Mouse (Mus musculus): ENCODE results near the gene Nudt14.

Gene Nudt14

DNA sequence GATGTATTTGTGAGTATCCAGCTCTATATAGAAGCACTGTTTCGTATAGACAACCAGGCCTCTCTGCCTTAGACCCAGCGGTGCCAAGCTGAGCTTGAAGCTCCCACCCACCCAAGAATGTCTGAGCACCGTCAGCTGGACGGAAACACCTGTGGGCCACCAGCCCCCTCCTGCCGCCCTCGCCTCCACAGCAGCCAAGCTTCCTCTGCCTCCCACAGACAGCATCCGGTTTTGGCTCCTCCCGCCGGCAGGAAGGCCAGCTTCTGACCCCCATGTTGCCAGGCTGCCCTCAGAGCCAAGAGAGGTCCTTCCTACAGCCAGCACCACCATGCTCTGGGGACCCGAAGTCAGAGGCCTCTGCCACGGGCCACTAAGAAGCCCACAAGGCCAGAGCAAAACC lies 27.4 kb downstream of the Nudt14 start:
- DNase-seq (ENCODE audit: low read depth, low spot score) = no peak

GRCm38 (mm10) chr12:112912951-112913745 lies 28.8 kb downstream of the Nudt14 start:
- no peak for DNase-seq (ENCODE audit: low read depth, low spot score)

- DNase-seq (ENCODE audit: low read depth, low spot score) = no peak
Measured at GRCm38 (mm10) chr12:112911701-112912100, 30.2 kb downstream of the Nudt14 start.

DNA sequence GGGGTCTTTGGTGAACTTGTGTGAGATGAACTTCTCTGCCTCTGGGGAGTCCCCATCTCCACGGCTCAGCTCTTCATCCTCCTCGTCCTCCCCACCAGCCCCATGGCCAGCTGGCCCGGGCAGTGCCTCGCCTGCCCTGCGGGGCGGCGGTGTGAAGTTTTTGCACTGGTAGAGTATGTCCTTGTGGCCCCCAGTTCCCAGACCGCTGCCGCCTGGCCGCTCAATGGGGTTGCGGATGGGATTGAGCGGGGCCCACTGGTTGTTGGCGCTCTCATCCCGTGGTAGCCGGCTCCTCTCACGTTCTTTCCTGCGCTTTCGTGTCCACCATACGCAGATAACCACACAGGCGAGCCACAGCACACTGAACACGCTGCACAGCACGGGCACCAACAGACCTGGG lies 32.9 kb downstream of the Nudt14 start:
- DNase-seq (ENCODE audit: low read depth, low spot score) = no peak

DNA sequence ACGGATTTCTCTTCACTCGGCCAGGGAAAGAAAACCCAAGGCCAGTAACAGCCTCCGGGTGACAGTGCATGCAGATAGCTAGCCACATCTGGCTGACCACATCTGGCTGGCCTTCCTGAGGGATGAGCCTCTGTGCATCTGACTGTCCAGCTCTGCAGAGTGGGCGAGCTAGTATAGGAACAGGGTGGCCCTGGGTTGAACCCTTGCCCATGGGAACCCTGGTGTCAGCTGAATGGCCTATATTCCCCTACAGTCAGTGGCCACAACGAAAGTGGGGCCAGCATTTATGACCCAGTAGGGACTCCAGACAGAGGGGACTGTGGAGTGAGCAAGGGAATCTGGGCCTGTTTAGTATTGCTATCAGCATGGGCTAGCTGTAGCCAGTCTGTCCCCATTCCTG lies 36.9 kb downstream of the Nudt14 start:
- no peak for DNase-seq (ENCODE audit: low read depth, low spot score)

DNA sequence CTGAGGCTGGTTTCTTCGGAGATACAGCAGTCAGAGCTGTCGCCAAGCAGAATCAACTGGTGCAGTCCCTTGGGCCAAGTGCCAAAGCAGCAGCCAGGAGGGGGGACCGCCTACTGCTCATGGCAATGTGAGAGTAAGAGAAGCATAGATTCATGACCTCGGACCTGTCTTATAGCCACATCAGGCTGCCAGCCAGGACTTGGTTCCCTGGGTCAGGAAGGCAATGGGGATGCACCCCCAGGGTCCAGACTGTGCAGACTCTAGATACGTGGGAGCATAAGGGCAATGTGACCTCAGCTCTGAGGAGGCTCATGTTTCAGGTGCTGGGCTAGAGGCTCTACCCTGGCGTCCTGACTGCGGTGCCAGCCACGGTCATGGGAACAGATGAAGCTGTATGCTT lies 38.0 kb downstream of the Nudt14 start:
- no peak for DNase-seq (ENCODE audit: low read depth, low spot score)

GRCm38 (mm10) chr12:112900641-112901040 lies 41.3 kb downstream of the Nudt14 start:
- no peak for DNase-seq (ENCODE audit: low read depth, low spot score)

- no peak for DNase-seq (ENCODE audit: low read depth, low spot score)
Measured at GRCm38 (mm10) chr12:112898960-112899359, 43.0 kb downstream of the Nudt14 start.

DNA sequence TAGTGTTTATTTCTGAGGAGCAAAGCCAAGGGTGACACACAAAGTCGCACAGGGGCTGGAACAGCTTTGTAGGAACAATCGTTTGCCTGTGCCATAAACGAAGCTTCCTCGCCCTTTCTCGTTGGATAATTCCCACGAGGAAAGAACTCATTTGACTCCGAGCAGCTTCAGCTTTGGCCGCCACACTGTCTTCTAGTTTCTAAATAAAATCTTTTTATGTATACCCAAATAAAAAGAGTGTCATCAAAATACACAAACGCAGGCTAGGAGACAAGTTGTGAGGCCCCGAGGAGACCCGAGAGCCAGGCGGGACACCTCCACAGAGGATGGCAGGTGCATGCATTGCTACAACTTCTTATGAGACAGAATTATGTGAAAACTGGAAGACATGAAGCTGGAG lies 43.6 kb downstream of the Nudt14 start:
- DNase-seq (ENCODE audit: low read depth, low spot score) = no peak

DNA sequence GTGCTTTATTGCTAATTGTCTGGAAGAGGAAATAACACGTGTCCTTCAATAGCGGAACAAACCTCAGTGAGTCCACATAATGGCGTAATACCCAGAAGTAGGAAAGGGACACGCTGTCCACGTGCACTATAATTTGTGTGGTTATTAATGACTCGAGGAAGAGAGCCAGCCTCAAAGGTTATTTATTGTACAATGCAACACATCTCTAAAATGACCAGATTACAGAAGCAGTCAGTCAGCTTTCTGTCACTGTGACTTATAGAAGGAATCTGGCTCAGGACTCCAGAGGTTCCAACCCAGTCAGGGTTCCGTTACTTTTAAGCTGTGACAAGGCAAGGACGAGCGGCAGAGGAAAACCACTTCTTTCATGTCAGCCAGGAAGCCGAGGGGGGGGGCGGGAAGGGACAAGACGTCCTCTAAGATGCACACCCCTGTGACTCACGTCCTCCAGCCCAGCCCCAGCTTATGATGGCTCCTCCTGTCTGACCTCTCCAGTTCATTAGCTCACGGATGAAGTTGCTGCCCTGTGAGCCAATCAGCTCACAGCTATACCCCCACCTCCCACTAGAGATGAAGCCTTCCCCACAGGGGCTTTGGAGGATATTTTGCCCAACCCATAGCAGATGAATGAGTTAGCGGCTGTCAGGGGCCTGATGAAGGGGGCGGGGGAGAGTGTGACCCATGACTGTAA lies 44.3 kb downstream of the Nudt14 start:
- no peak for DNase-seq (ENCODE audit: low read depth, low spot score)

DNA sequence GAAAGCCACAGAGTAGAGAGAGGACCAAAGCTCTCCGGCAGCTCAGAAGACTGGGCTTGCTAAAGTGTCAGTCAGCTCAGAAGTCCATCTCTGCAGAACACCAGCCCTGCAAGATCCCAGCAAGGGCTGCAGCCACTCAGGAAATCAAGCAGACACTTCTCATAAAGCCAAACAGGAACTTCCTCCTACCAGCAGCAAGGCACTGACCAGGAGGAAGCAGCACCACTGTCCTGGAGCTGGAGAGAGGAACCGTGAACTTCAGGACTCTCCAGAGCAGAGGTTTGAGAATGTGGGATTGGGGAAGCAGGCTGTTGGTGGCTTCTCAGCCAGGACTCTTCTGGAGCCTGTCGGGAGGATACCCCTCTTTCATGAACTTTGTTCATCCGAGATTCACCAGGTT lies 47.0 kb downstream of the Nudt14 start:
- DNase-seq (ENCODE audit: low read depth, low spot score) = no peak

- DNase-seq (ENCODE audit: low read depth, low spot score) = no peak
Measured at GRCm38 (mm10) chr12:112894303-112894884, 47.5 kb downstream of the Nudt14 start.

GRCm38 (mm10) chr12:112885465-112885864 lies 56.5 kb downstream of the Nudt14 start:
- DNase-seq (ENCODE audit: low read depth, low spot score) = no peak
